Mouse (Mus musculus): ENCODE results near the gene Zfp933. TPM values are rescaled to one million over a fixed set of nuclear protein-coding genes. Genes with fewer than 3 reads are reported as not detected.
A peak's percentile ranks its signal among the peaks of the same experiment; 100 is the strongest.

Gene Zfp933
- total RNA-seq (2012; rRNA removed) (2.0 and 2.7 TPM in 2 replicates), total RNA-seq (2014; rRNA removed) (5.6 and 7.7 TPM in 2 replicates), polyA plus RNA-seq (2012; ENCODE audit: insufficient read length, low read depth) (3.0 and 3.4 TPM in 2 replicates)

- Histone ChIP-seq H3K4me2 (ENCODE audit: insufficient read depth, low read depth, poor library complexity, severe bottlenecking) (peak within 1 kb of the TSS; percentile 74), H3K36me3 (replicated peaks in 1 of 2; ENCODE audit: control insufficient read depth in 1 of 2, insufficient read depth in 1 of 2, low read length in 1 of 2) (peaks cover 0 to 27% of the 10 kb centered on the region in 2 experiments), H3K4me1 (ENCODE audit: control insufficient read depth in 1 of 2, insufficient read depth in 2 of 2) (peaks cover 6 to 45% of the 10 kb centered on the region in 2 experiments; a peak in 2 of 4 replicates), H3K4me3 (replicated peaks in 1 of 3; ENCODE audit: low read depth in 2 of 3, low read length in 2 of 3, poor library complexity in 1 of 3) (peak within 1 kb of the TSS; percentile 63 to 89 (median 72)), H3K27me3 (replicated peaks) (no peaks in the 10 kb centered on the region), H3K79me2 (replicated peaks; ENCODE audit: control insufficient read depth, extremely low read depth, insufficient read depth, poor library complexity, severe bottlenecking) (peaks cover 5% of the 10 kb centered on the region), H3K27ac (ENCODE audit: insufficient read depth, low read depth) (no peak within 1 kb of the TSS), H3K9me3 (replicated peaks; ENCODE audit: low read length) (no peaks in the 10 kb centered on the region), H3K9ac (ENCODE audit: insufficient read depth, low read depth) (peak within 1 kb of the TSS; percentile 97)
- in situ Hi-C loops (cut with MboI; ENCODE audit: low pct_ligation_motif_present, low pct_unique_long_range_greater_than_20kb, low sequenced_read_pairs) (no loop called here), dilution Hi-C loops (cut with MboI; ENCODE audit: extremely low pct_ligation_motif_present, extremely low pct_unique_long_range_greater_than_20kb, low sequenced_read_pairs) (no loop called here)
- peak; percentile 90 for DNase-seq (ENCODE audit: extremely low read depth)
- TF ChIP-seq GABPA (IDR thresholded peaks at IDR 0.05; ENCODE audit: insufficient replicate concordance, low read depth, low read length) (peak; percentile 71; the same call in 1 of the 2 replicates), MAX (IDR thresholded peaks at IDR 0.05; ENCODE audit: low read length) (peak; percentile 96), KAT2A (IDR thresholded peaks at IDR 0.05; ENCODE audit: insufficient replicate concordance, low read length) (peak; percentile 97), MYC (IDR thresholded peaks at IDR 0.05; ENCODE audit: low read depth, low read length) (peak; percentile 91), ZC3H11A (IDR thresholded peaks at IDR 0.05; ENCODE audit: low read depth, low read length) (no peak), JUND (conservative IDR thresholded peaks at IDR 0.05; ENCODE audit: low read depth, low read length) (0 out of 2 replicates have a peak, but pooled peaks have one; percentile 11), RCOR1 (conservative IDR thresholded peaks at IDR 0.05; ENCODE audit: low read depth, low read length) (no peak), USF1 (IDR thresholded peaks at IDR 0.05; ENCODE audit: low read depth, low read length) (peak; percentile 89), ELF1 (IDR thresholded peaks at IDR 0.05; ENCODE audit: low read depth, low read length) (peak; percentile 82), HCFC1 (IDR thresholded peaks at IDR 0.05; ENCODE audit: low read depth, low read length) (peak; percentile 100), PAX5 (IDR thresholded peaks at IDR 0.05; ENCODE audit: low read length) (no peak), CTCF (conservative IDR thresholded peaks at IDR 0.05 in 1 of 2, IDR thresholded peaks at IDR 0.05 in 1 of 2; ENCODE audit: low read depth in 2 of 2, low read length in 2 of 2) (no peak), BHLHE40 (IDR thresholded peaks at IDR 0.05; ENCODE audit: low read depth, low read length) (peak; percentile 98), MAZ (IDR thresholded peaks at IDR 0.05; ENCODE audit: low read depth, low read length) (no peak), CHD2 (IDR thresholded peaks at IDR 0.05; ENCODE audit: low read length) (peak; percentile 74), ZMIZ1 (IDR thresholded peaks at IDR 0.05; ENCODE audit: low read depth, low read length) (no peak), RAD21 (IDR thresholded peaks at IDR 0.05; ENCODE audit: low read depth, low read length) (no peak), EP300 (IDR thresholded peaks at IDR 0.05; ENCODE audit: low read length) (no peak), MEF2A (IDR thresholded peaks at IDR 0.05; ENCODE audit: borderline replicate concordance, low read depth, low read length) (peak; percentile 58; the same call in 1 of the 2 replicates), MAFK (IDR thresholded peaks at IDR 0.05; ENCODE audit: insufficient replicate concordance, low read length) (no peak), SIN3A (IDR thresholded peaks at IDR 0.05; ENCODE audit: low read length) (peak; percentile 90), POLR2A (IDR thresholded peaks at IDR 0.05; ENCODE audit: low read depth, low read length) (peak; percentile 58; the same call in 1 of the 2 replicates), TBP (conservative IDR thresholded peaks at IDR 0.05; ENCODE audit: low read depth, low read length) (peak; percentile 59), JUN (IDR thresholded peaks at IDR 0.05; ENCODE audit: insufficient read depth, low read depth, low read length) (no peak), E2F4 (IDR thresholded peaks at IDR 0.05; ENCODE audit: insufficient replicate concordance, low read depth, low read length) (no peak), NELFE (IDR thresholded peaks at IDR 0.05; ENCODE audit: low read depth, low read length) (peak; percentile 51), UBTF (IDR thresholded peaks at IDR 0.05; ENCODE audit: low read depth, low read length) (no peak), ETS1 (conservative IDR thresholded peaks at IDR 0.05; ENCODE audit: low read depth, low read length) (0 out of 2 replicates have a peak, but pooled peaks have one; percentile 19), SMC3 (IDR thresholded peaks at IDR 0.05; ENCODE audit: low read depth, low read length) (no peak), MXI1 (IDR thresholded peaks at IDR 0.05; ENCODE audit: low read depth, low read length) (peak; percentile 92), ZNF384 (IDR thresholded peaks at IDR 0.05; ENCODE audit: low read depth, low read length) (no peak), TCF12 (IDR thresholded peaks at IDR 0.05; ENCODE audit: low read depth, low read length) (peak; percentile 79), ZKSCAN1 (IDR thresholded peaks at IDR 0.05; ENCODE audit: borderline replicate concordance, low read depth, low read length) (no peak), NRF1 (IDR thresholded peaks at IDR 0.05; ENCODE audit: low read depth, low read length) (no peak), IRF4 (IDR thresholded peaks at IDR 0.05; ENCODE audit: low read depth, low read length) (peak; percentile 54), CHD1 (IDR thresholded peaks at IDR 0.05; ENCODE audit: low read depth, low read length) (no peak), POLR2AphosphoS2 (IDR thresholded peaks at IDR 0.05; ENCODE audit: low read depth, low read length) (peak; percentile 76; the same call in 1 of the 2 replicates)
These were observed at the start of gene Zfp933 for GRCm38 (mm10) chr4:147847614-147848583. Gene Zfp933 (minus strand): TSS chr4:147848366.

Data from CH12.LX (cell line).